In the genomic region with DNA sequence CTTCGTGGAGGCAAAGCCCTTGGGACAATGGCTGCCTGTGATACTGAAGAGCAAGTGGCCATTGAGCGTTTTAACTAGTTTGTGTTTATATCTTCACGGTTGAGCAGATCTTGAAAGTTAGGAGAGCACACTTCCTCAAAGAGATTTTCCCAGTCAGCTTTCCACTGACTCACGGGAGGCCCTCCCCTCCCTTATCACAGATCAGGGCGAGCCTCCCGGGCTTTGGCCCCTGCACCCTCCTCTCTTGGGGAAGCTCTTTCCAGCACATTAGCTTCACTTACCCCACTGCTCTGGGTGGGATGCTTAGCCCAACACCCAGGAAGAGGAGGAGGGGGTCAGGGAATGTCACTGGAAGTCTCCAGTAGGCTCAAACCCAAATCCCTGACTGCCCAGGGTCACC, we compare ENCODE assay signal across 24 mouse cellular contexts. TPM values are rescaled to one million over a fixed set of nuclear protein-coding genes. Genes with fewer than 3 reads are reported as not detected.
DNase-seq lines count a peak whose midpoint lies in the region; ATAC-seq lines count a peak whose summit lies in the region.
"Had no signal": no experiment of that assay in that cellular context is flagged by ENCODE, and none has a peak within 500 bp of the region (broad histone marks: within the 10 kb centered on the region; RNA-seq: fewer than 3 reads in every experiment).

No protein-coding gene starts in this region.

- no peak overlapping the region for H3K4me3 ChIP-seq in kidney, embryonic 14.5 days (ENCODE audit: low read length)
- H3K4me3 ChIP-seq in neural tube, embryonic 11.5 days (ENCODE audit: low read depth, low read length): no peak overlapping the region
- H3K4me3 ChIP-seq in stomach, embryonic 15.5 days (replicated peaks): no peak overlapping the region
- H3K4me3 ChIP-seq: embryonic facial prominence, embryonic 15.5 days; forebrain, embryonic 15.5 days; heart, embryonic 12.5 days; hindbrain, embryonic 10.5 days; limb, embryonic 15.5 days had no signal

- 7% methylated on average over 6 of the region's 6 CpGs for WGBS in kidney, embryonic 14.5 days
- WGBS in neural tube, embryonic 11.5 days: 16% methylated on average over 6 of the region's 6 CpGs
- 17% methylated on average over 6 of the region's 6 CpGs for WGBS in stomach, embryonic 15.5 days

- no peak overlapping the region for H3K4me2 ChIP-seq in kidney, embryonic 14.5 days (replicated peaks; ENCODE audit: low read depth, low read length)
- H3K4me2 ChIP-seq in neural tube, embryonic 11.5 days (ENCODE audit: low read depth): no peak overlapping the region
- H3K4me2 ChIP-seq in stomach, embryonic 15.5 days: no peak overlapping the region
- H3K4me2 ChIP-seq: embryonic facial prominence, embryonic 15.5 days; forebrain, embryonic 15.5 days; heart, embryonic 12.5 days; limb, embryonic 15.5 days had no signal

- peak; percentile 35 for DNase-seq in embryo, embryonic 10 days (ENCODE audit: low spot score)
- no peak for DNase-seq in embryo, embryonic 11 days
- DNase-seq in kidney, postnatal 36 days: no peak
- no peak for DNase-seq in neural tube, embryonic 11.5 days (ENCODE audit: low spot score)
- no peak for DNase-seq in neural tube, embryonic 10.5 days (ENCODE audit: extremely low spot score, low spot score)
- DNase-seq in ovary, postnatal 10 days (ENCODE audit: low spot score): no peak
- DNase-seq: cerebellum, adult 11 months; cerebellum, adult 9-11 months; gastrocnemius, postnatal 10 days; heart, postnatal 10 days; kidney, adult 2 months; left cerebral cortex, postnatal 4 days; thymus, adult 18-20 months; thymus, postnatal 36 days had no signal

- 0 out of 2 replicates have a peak overlapping the region, but pooled peaks have one; percentile 17 for H3K27ac ChIP-seq in kidney, embryonic 14.5 days (ENCODE audit: low read depth, low read length)
- no peak overlapping the region for H3K27ac ChIP-seq in neural tube, embryonic 11.5 days (ENCODE audit: low read depth, low read length)
- peak overlapping the region; percentile 8; the same call in 1 of the 2 replicates for H3K27ac ChIP-seq in stomach, embryonic 15.5 days
- H3K27ac ChIP-seq: embryonic facial prominence, embryonic 15.5 days; forebrain, embryonic 15.5 days; hindbrain, embryonic 10.5 days; hindbrain, postnatal 0 days; limb, embryonic 15.5 days; liver, embryonic 14.5 days; macrophage had no signal

- no peak for ATAC-seq in kidney, embryonic 14.5 days (ENCODE audit: low FRiP score, low TSS enrichment)
- ATAC-seq in neural tube, embryonic 11.5 days (ENCODE audit: insufficient read depth, low FRiP score, low TSS enrichment): no peak
- no peak for ATAC-seq in stomach, embryonic 15.5 days (ENCODE audit: insufficient read depth, low FRiP score, low read depth)
- ATAC-seq: forebrain, embryonic 15.5 days; hindbrain, postnatal 0 days had no signal

- H3K27me3 ChIP-seq in kidney, embryonic 14.5 days (ENCODE audit: control insufficient read depth, insufficient read depth, low read length): peaks cover 30% of the 10 kb centered on the region
- peaks cover 32% of the 10 kb centered on the region for H3K27me3 ChIP-seq in neural tube, embryonic 11.5 days (ENCODE audit: control insufficient read depth, insufficient read depth, low read length)
- H3K27me3 ChIP-seq in stomach, embryonic 15.5 days (replicated peaks): peaks cover 32% of the 10 kb centered on the region

- H3K36me3 ChIP-seq in kidney, embryonic 14.5 days (ENCODE audit: control insufficient read depth, insufficient read depth, low read length): no peaks in the 10 kb centered on the region
- no peaks in the 10 kb centered on the region for H3K36me3 ChIP-seq in neural tube, embryonic 11.5 days (ENCODE audit: control insufficient read depth, insufficient read depth, low read length)
- no peaks in the 10 kb centered on the region for H3K36me3 ChIP-seq in stomach, embryonic 15.5 days
- H3K36me3 ChIP-seq: embryonic facial prominence, embryonic 15.5 days; forebrain, embryonic 15.5 days; heart, embryonic 12.5 days; hindbrain, embryonic 10.5 days; limb, embryonic 15.5 days had no signal

- H3K9me3 ChIP-seq in kidney, embryonic 14.5 days (ENCODE audit: control insufficient read depth, low read length): no peaks in the 10 kb centered on the region
- H3K9me3 ChIP-seq in neural tube, embryonic 11.5 days (ENCODE audit: control insufficient read depth, low read length): no peaks in the 10 kb centered on the region
- H3K9me3 ChIP-seq in stomach, embryonic 15.5 days: no peaks in the 10 kb centered on the region
- H3K9me3 ChIP-seq: embryonic facial prominence, embryonic 15.5 days; forebrain, embryonic 15.5 days; heart, embryonic 12.5 days; hindbrain, embryonic 10.5 days; limb, embryonic 15.5 days had no signal

- peaks cover 13% of the 10 kb centered on the region; the same call in 1 of the 2 replicates for H3K4me1 ChIP-seq in kidney, embryonic 14.5 days (ENCODE audit: control insufficient read depth, insufficient read depth, low read length)
- H3K4me1 ChIP-seq in neural tube, embryonic 11.5 days (ENCODE audit: control insufficient read depth, insufficient read depth, low read length): peaks cover 26% of the 10 kb centered on the region
- peaks cover 23% of the 10 kb centered on the region for H3K4me1 ChIP-seq in stomach, embryonic 15.5 days

- no peak overlapping the region for H3K9ac ChIP-seq in kidney, embryonic 14.5 days (ENCODE audit: low read depth, low read length)
- peak overlapping the region; percentile 18; the same call in 1 of the 2 replicates for H3K9ac ChIP-seq in neural tube, embryonic 11.5 days (ENCODE audit: low read length)
- H3K9ac ChIP-seq in stomach, embryonic 15.5 days: no peak overlapping the region
- H3K9ac ChIP-seq: embryonic facial prominence, embryonic 15.5 days; forebrain, embryonic 15.5 days; heart, embryonic 12.5 days; limb, embryonic 15.5 days; liver, embryonic 14.5 days had no signal

RNA-seq across cellular contexts. Expression of a gene that starts 3.0 kb away (rescaled TPM):
- polyA plus RNA-seq in kidney, embryonic 14.5 days (2014; fragmentation: Nextera tagmentation; extraction: Ambion mirVana): 16.0 and 21.4 TPM in 2 replicates
- 17.7 and 17.8 TPM in 2 replicates for polyA plus RNA-seq in neural tube, embryonic 11.5 days (2014; fragmentation: Nextera tagmentation; extraction: Ambion mirVana)
- polyA plus RNA-seq in stomach, embryonic 15.5 days (2015; fragmentation: Nextera tagmentation; extraction: Ambion mirVana): 13.6 and 20.4 TPM in 2 replicates
- polyA plus RNA-seq: macrophage had no signal
